ENCODE assay signal across 29 mouse cellular contexts in genomic region chr17:62570101-62570500, GRCm38 (mm10).
DNase-seq lines count a peak whose midpoint lies in the region; ATAC-seq and TF ChIP-seq lines count a peak whose summit lies in the region.
"Had no signal": no experiment of that assay in that cellular context is flagged by ENCODE, and none has a peak within 500 bp of the region (broad histone marks: within the 10 kb centered on the region; RNA-seq: fewer than 3 reads in every experiment).

No protein-coding gene starts in this region.

- no peak for TF ChIP-seq CTCF in intestine, postnatal 0 days (IDR thresholded peaks at IDR 0.05; ENCODE audit: low read depth)

- 67% methylated on average over 1 of the region's 1 CpGs for WGBS in intestine, postnatal 0 days

- H3K4me3 ChIP-seq in intestine, postnatal 0 days (ENCODE audit: low read depth, low read length): no peak overlapping the region
- H3K4me3 ChIP-seq: embryonic facial prominence, embryonic 13.5 days; forebrain, embryonic 10.5 days; forebrain, embryonic 15.5 days; gastrocnemius, adult 2 months; heart, embryonic 13.5 days; hindbrain, embryonic 10.5 days; hindbrain, embryonic 15.5 days; liver, embryonic 15.5 days; midbrain, embryonic 15.5 days; neural tube, embryonic 15.5 days had no signal

- H3K27ac ChIP-seq in intestine, postnatal 0 days (ENCODE audit: low read depth, low read length): no peak overlapping the region
- H3K27ac ChIP-seq: embryonic facial prominence, embryonic 13.5 days; forebrain, embryonic 10.5 days; forebrain, embryonic 15.5 days; gastrocnemius, adult 2 months; heart, embryonic 13.5 days; hindbrain, embryonic 10.5 days; hindbrain, embryonic 15.5 days; liver, embryonic 15.5 days; midbrain, embryonic 15.5 days; neural tube, embryonic 15.5 days had no signal

- no peaks in the 10 kb centered on the region for H3K36me3 ChIP-seq in intestine, postnatal 0 days (ENCODE audit: control insufficient read depth, insufficient read depth)
- H3K36me3 ChIP-seq: embryonic facial prominence, embryonic 13.5 days; forebrain, embryonic 10.5 days; forebrain, embryonic 15.5 days; G1E; heart, embryonic 13.5 days; hindbrain, embryonic 10.5 days; hindbrain, embryonic 15.5 days; liver, embryonic 15.5 days; midbrain, embryonic 15.5 days; neural tube, embryonic 15.5 days had no signal

- H3K9me3 ChIP-seq in intestine, postnatal 0 days (ENCODE audit: control insufficient read depth): no peaks in the 10 kb centered on the region
- H3K9me3 ChIP-seq: embryonic facial prominence, embryonic 13.5 days; forebrain, embryonic 10.5 days; forebrain, embryonic 15.5 days; heart, embryonic 13.5 days; hindbrain, embryonic 10.5 days; hindbrain, embryonic 15.5 days; liver, embryonic 15.5 days; midbrain, embryonic 15.5 days; neural tube, embryonic 15.5 days had no signal

- no peaks in the 10 kb centered on the region for H3K27me3 ChIP-seq in intestine, postnatal 0 days (replicated peaks; ENCODE audit: control insufficient read depth, insufficient read depth, low read length)
- H3K27me3 ChIP-seq: embryonic facial prominence, embryonic 13.5 days; forebrain, embryonic 15.5 days; heart, embryonic 13.5 days; hindbrain, embryonic 15.5 days; liver, embryonic 15.5 days; midbrain, embryonic 15.5 days; neural tube, embryonic 15.5 days had no signal

- H3K4me1 ChIP-seq in intestine, postnatal 0 days (replicated peaks; ENCODE audit: control insufficient read depth, insufficient read depth, low read length): no peaks in the 10 kb centered on the region
- H3K4me1 ChIP-seq: liver, embryonic 15.5 days; midbrain, embryonic 15.5 days had no signal

- no peak overlapping the region for H3K9ac ChIP-seq in intestine, postnatal 0 days (ENCODE audit: low read depth, low read length)
- H3K9ac ChIP-seq: embryonic facial prominence, embryonic 13.5 days; forebrain, embryonic 15.5 days; heart, embryonic 13.5 days; hindbrain, embryonic 15.5 days; liver, embryonic 15.5 days; lung, embryonic 14.5 days; midbrain, embryonic 15.5 days; neural tube, embryonic 15.5 days had no signal

- no peak overlapping the region for H3K4me2 ChIP-seq in intestine, postnatal 0 days (replicated peaks; ENCODE audit: low read depth)
- H3K4me2 ChIP-seq: embryonic facial prominence, embryonic 13.5 days; forebrain, embryonic 15.5 days; heart, embryonic 13.5 days; hindbrain, embryonic 15.5 days; liver, embryonic 15.5 days; lung, embryonic 14.5 days; midbrain, embryonic 15.5 days; neural tube, embryonic 15.5 days had no signal

- DNase-seq in frontal cortex, postnatal 25 days (ENCODE audit: low spot score in 2 of 2): no peak
- peak; percentile 13 to 35 for DNase-seq in layer of hippocampus, adult 18-20 months (ENCODE audit: low spot score in 2 of 2)
- no peak for DNase-seq in layer of hippocampus, postnatal 25 days (ENCODE audit: extremely low spot score in 1 of 2, low spot score in 1 of 2)
- DNase-seq in left cerebral cortex, postnatal 25 days (ENCODE audit: low spot score in 2 of 2): peak; percentile 17 to 79
- DNase-seq in left cerebral cortex, adult 11 months (ENCODE audit: low spot score): no peak
- DNase-seq in gonadal fat pad, adult 2 months (ENCODE audit: low read depth): peak; percentile 38
- DNase-seq: adrenal gland, postnatal 14 days; cerebellum, adult 18-20 months; cerebellum, postnatal 10 days; gastrocnemius, adult 2 months; gastrocnemius, postnatal 36 days; heart, postnatal 10 days; kidney, adult 2 months; kidney, postnatal 36 days; lung, embryonic 14.5 days; lung, postnatal 14 days; retina, postnatal 1 day had no signal

- intact Hi-C loops in left cerebral cortex, postnatal 25 days (cut with DNase I): no loop called here

- ATAC-seq in frontal cortex, adult (ENCODE audit: low TSS enrichment): peak; percentile 95
- no peak for ATAC-seq in intestine, postnatal 0 days
- ATAC-seq: forebrain, embryonic 15.5 days; midbrain, embryonic 15.5 days had no signal

Comparison
In these comparisons a context has a peak if more than half of its experiments do, and no peak if none do; other contexts are left out.
1. DNase-seq: peak in layer of hippocampus, adult 18-20 months (2 of 2), left cerebral cortex, postnatal 25 days (2 of 2) and gonadal fat pad, adult 2 months (single experiment); none in frontal cortex, postnatal 25 days (0 of 2), layer of hippocampus, postnatal 25 days (0 of 2) and left cerebral cortex, adult 11 months (single experiment).